Mouse (Mus musculus) adrenal gland, adult 10 weeks (tissue): Measurements from ENCODE around the gene Ubqlnl. TPM values are rescaled to one million over a fixed set of nuclear protein-coding genes. Genes with fewer than 3 reads are reported as not detected.

Experiments
- polyA plus RNA-seq: library from polyadenylated mRNA; stranded (reverse); fragments of 350-450 nt; fragmentation: Illumina TruSeq; extraction: RNeasy Lipid Tissue Mini Kit (QIAGEN cat#74804); gene quantifications from one replicate; pipeline ENCODE4 v1.2.3, GENCODE M21; 2014; ENCODE audit warnings: low read depth, low replicate concordance

Ubqlnl gene
- polyA plus RNA-seq = not detected

DNA sequence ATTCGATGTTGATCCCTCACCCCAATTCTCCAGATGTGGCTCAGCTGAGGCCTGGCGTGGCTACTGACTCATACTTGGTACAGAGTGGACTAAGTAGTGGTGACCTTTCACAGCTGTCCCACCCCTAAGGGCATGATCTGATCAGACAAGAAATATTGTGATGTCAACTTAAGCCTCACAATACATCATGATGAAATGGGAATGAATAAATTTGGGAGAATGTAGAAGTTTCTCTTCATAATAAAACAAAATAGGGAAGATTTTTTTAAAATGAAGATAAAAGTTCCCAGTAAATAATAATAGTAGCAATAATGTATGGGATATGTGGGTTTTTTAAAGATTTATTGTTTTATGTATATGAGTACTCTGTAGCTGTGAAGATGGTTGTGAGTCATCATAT is at the start of gene Ubqlnl:
Ubqlnl (minus strand) TSS at position 101 of the 400 bp plus-strand sequence.

DNA sequence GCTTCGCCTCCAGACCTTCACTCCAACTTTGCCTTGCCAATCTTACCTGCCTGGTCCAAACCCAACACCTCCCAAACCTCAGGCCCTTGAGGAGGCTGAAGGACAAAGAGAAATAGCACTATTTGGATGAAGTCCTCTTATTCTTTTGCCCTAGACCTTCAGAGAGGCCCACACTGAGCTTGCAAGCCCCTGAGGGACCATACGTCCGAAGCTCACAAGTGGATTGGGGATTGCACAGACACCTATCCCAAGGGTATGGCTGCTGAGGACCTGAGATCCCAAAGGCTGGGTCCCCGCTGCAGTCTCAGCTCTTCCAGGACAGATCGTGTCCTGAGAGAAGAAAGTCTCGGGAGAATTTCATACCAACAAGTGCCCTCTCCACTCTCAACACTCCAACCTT is 45.5 kb upstream of the Ubqlnl start, which contains the start of gene Olfr649:
Olfr649 (minus strand) TSS at position 101 of the 400 bp plus-strand sequence.

DNA sequence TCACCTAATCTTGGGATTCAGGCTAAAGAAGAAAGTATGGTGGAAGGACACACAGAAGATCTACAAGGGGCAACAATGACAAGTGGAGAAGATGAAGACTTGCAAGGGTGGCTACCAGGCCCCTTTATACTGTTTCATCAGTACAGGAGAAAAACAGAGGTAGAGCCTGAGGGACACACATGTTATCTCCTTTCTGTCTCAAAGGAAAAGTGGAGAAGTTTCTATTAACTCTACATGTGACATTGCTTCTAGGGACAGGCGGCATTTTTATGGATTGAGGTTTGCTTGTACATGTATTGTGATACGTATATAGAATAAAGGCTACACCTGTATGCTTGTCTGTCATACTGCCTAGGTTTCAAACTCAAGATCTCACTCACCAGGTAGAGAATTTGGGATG is 32.9 kb upstream of the Ubqlnl start, which contains the start of gene Olfr648:
Olfr648 (minus strand) TSS at position 101 of the 400 bp plus-strand sequence.

DNA sequence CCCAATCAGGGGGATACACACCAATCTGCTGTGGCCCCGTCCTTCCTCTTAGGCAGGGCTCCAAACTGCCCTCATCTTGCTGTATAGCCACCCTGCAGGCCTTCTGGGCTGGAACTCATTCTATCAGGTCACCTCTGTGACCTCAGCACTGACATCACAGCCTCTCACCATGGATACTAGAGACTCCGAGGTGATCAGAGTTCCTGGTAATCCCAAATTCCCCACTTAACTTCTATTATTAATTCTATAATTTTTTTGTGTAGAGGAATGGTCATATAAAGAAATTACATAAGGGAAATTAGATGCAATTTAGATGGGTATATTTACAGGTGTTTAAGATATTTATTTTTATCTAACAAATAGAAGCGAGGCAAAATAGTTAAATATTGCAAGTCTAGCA is 7.2 kb downstream of the Ubqlnl start, which contains the start of gene Ubqln3:
Ubqln3 (minus strand) TSS at position 101 of the 400 bp plus-strand sequence.

DNA sequence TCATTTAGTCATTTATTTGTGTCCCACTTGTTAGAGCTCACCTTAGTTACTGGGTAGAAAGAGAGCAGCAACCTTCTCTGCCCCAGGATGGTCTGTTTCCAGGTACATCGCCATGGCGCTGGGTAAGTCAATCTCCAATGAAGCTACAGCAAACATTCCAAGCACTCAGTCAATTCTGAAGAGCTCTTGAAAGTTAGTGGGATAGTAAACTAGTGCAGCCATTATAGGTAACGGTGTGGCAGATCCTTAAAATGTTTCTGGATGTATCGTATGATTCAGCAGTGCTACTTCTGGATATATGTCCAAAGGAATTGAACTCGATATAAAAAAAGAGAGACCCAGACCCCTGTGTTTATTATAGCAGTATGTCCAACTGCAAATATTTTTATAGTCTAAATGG is 13.1 kb downstream of the Ubqlnl start, which contains the start of gene Olfr643:
Olfr643 (minus strand) TSS at position 101 of the 400 bp plus-strand sequence.

DNA sequence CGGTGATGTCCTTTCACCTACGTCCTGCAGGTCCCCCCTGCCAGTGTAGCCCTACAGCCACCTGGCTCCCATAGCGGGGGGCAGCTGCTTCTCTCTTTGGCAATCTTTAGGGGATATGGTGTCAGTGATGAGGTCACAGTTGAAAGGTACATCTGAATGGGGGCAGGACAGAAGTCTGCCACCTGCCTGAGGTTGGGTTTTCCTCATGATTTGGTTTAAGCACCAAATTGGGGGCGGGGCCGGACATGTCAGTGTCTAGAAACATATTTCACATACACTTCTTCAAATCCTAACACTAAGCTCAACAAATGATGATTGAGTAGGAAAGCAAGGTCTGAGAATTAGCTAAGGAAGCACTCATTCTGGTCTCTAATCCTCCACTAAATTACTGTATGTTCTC is 20.6 kb downstream of the Ubqlnl start, which contains the start of gene Ubqln5:
Ubqln5 (minus strand) TSS at position 101 of the 400 bp plus-strand sequence.

DNA sequence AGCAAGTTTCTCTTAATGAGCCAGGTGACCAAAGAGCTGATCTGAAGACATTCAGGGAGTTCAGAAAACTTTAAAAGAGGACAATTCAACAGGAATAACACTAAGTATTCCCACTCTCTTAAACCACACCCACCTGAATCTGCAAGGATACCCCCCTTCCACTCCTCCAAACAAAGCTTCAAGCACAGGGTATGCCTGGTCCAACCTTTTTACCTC is 45.7 kb downstream of the Ubqlnl start, which contains the start of gene Olfr646:
Olfr646 (plus strand) TSS at position 117 of the 216 bp plus-strand sequence.

Other genes with a start within 250 kb of the Ubqlnl start
- gene Olfr65, start 247.1 kb downstream of the Ubqlnl start, polyA plus RNA-seq = not detected
- not detected for gene Olfr631, start 221.7 kb downstream of the Ubqlnl start, polyA plus RNA-seq
- gene Olfr632, start 216.2 kb downstream of the Ubqlnl start, polyA plus RNA-seq = not detected
- gene Olfr633, start 206.1 kb downstream of the Ubqlnl start, polyA plus RNA-seq = not detected
- not detected for gene Olfr635, start 179.4 kb downstream of the Ubqlnl start, polyA plus RNA-seq
- not detected for gene Olfr638, start 151.8 kb downstream of the Ubqlnl start, polyA plus RNA-seq
- gene Olfr639, start 133.3 kb downstream of the Ubqlnl start, polyA plus RNA-seq = not detected
- not detected for gene Olfr640, start 125.0 kb downstream of the Ubqlnl start, polyA plus RNA-seq
- not detected for gene Olfr641, start 115.1 kb downstream of the Ubqlnl start, polyA plus RNA-seq
- gene Olfr642, start 97.9 kb downstream of the Ubqlnl start, polyA plus RNA-seq = not detected
- gene 4930516K23Rik, start 89.1 kb downstream of the Ubqlnl start, polyA plus RNA-seq = not detected
- not detected for gene Olfr644, start 78.7 kb downstream of the Ubqlnl start, polyA plus RNA-seq
- gene Olfr645, start 65.1 kb downstream of the Ubqlnl start, polyA plus RNA-seq = not detected
- not detected for gene Olfr646, start 45.7 kb downstream of the Ubqlnl start, polyA plus RNA-seq
- not detected for gene Ubqln5, start 20.7 kb downstream of the Ubqlnl start, polyA plus RNA-seq
- gene Olfr643, start 13.2 kb downstream of the Ubqlnl start, polyA plus RNA-seq = not detected
- gene Ubqln3, start 7.3 kb downstream of the Ubqlnl start, polyA plus RNA-seq = not detected
- not detected for gene Olfm5, start 14.3 kb upstream of the Ubqlnl start, polyA plus RNA-seq
- not detected for gene Olfr648, start 32.8 kb upstream of the Ubqlnl start, polyA plus RNA-seq
- gene Olfr649, start 45.4 kb upstream of the Ubqlnl start, polyA plus RNA-seq = not detected
- gene Trim6, start 68.2 kb upstream of the Ubqlnl start, polyA plus RNA-seq = 1.0 TPM
- gene Trim34a, start 93.9 kb upstream of the Ubqlnl start, polyA plus RNA-seq = 37.6 TPM
- 11.2 TPM for gene Trim5, start 137.5 kb upstream of the Ubqlnl start, polyA plus RNA-seq
- 44.0 TPM for gene Trim12a, start 164.9 kb upstream of the Ubqlnl start, polyA plus RNA-seq
- not detected for gene Trim34b, start 178.9 kb upstream of the Ubqlnl start, polyA plus RNA-seq
- 52.3 TPM for gene Trim12c, start 202.8 kb upstream of the Ubqlnl start, polyA plus RNA-seq
- 0.58 TPM for gene Trim30b, start 219.3 kb upstream of the Ubqlnl start, polyA plus RNA-seq